Mouse (Mus musculus) left cerebral cortex, adult 8-10 months (tissue): ENCODE data around the gene Nr3c2. TPM values are rescaled to one million over a fixed set of nuclear protein-coding genes. Genes with fewer than 3 reads are reported as not detected.

Experiments used
- DNase-seq, 2 experiments: peaks; one replicate each; pipeline ENCODE4 v3.0.0; 2022; ENCODE audit warnings: low spot score in 2 of 2
- total RNA-seq, 4 experiments: library from RNA; stranded (reverse); gene quantifications; 2 replicates each; pipeline ENCODE4 v1.2.4; 2022

The Nr3c2 gene
- total RNA-seq, 4 experiments from 2014 or later, result 45.4 to 50.5 (median 47.9) TPM

- DNase-seq, result no peak
These were observed 270.7 kb downstream of the Nr3c2 start for GRCm38 (mm10) chr8:77169757-77170438.

GRCm38 (mm10) chr8:77170439-77170759 lies 271.2 kb downstream of the Nr3c2 start:
- no peak for DNase-seq

GRCm38 (mm10) chr8:77173075-77173657 lies 273.9 kb downstream of the Nr3c2 start:
- no peak for DNase-seq

- DNase-seq, result no peak
These were observed 274.5 kb downstream of the Nr3c2 start for GRCm38 (mm10) chr8:77173736-77174135.

- no peak for DNase-seq
These were observed 276.2 kb downstream of the Nr3c2 start for GRCm38 (mm10) chr8:77175471-77175870.

- no peak for DNase-seq
These were observed 277.1 kb downstream of the Nr3c2 start for GRCm38 (mm10) chr8:77176343-77176742.

- no peak for DNase-seq
These were observed 286.6 kb downstream of the Nr3c2 start for GRCm38 (mm10) chr8:77185816-77186215.

GRCm38 (mm10) chr8:77186914-77187536 lies 287.8 kb downstream of the Nr3c2 start:
- no peak for DNase-seq

GRCm38 (mm10) chr8:77187748-77188147 lies 288.5 kb downstream of the Nr3c2 start:
- no peak for DNase-seq

GRCm38 (mm10) chr8:77188298-77188697 lies 289.1 kb downstream of the Nr3c2 start:
- no peak for DNase-seq

- DNase-seq, result no peak
These were observed 290.1 kb downstream of the Nr3c2 start for GRCm38 (mm10) chr8:77189318-77189717.

- DNase-seq, result no peak
These were observed 291.2 kb downstream of the Nr3c2 start for GRCm38 (mm10) chr8:77190393-77190792.

- DNase-seq, result no peak
These were observed 310.1 kb downstream of the Nr3c2 start for GRCm38 (mm10) chr8:77209297-77209696.

- DNase-seq, result no peak
These were observed 314.7 kb downstream of the Nr3c2 start for GRCm38 (mm10) chr8:77213893-77214464.

- no peak for DNase-seq
These were observed 315.4 kb downstream of the Nr3c2 start for GRCm38 (mm10) chr8:77214665-77215064.

GRCm38 (mm10) chr8:77215191-77215590 lies 315.9 kb downstream of the Nr3c2 start:
- no peak for DNase-seq

- no peak for DNase-seq
These were observed 323.9 kb downstream of the Nr3c2 start for GRCm38 (mm10) chr8:77223123-77223522.

- no peak for DNase-seq
These were observed 328.5 kb downstream of the Nr3c2 start for GRCm38 (mm10) chr8:77227742-77228141.

- DNase-seq, result no peak
These were observed 329.4 kb downstream of the Nr3c2 start for GRCm38 (mm10) chr8:77228688-77229087.

- no peak for DNase-seq
These were observed 332.0 kb downstream of the Nr3c2 start for GRCm38 (mm10) chr8:77231211-77231610.

- DNase-seq, result no peak
These were observed 332.6 kb downstream of the Nr3c2 start for GRCm38 (mm10) chr8:77231834-77232233.

- no peak for DNase-seq
These were observed 333.2 kb downstream of the Nr3c2 start for GRCm38 (mm10) chr8:77232411-77232810.

- no peak for DNase-seq
These were observed 337.5 kb downstream of the Nr3c2 start for GRCm38 (mm10) chr8:77236701-77237100.
